Mouse (Mus musculus) bone marrow macrophage, adult 2 months (primary cell): ENCODE data around the gene C130050O18Rik. TPM values are rescaled to one million over a fixed set of nuclear protein-coding genes. Genes with fewer than 3 reads are reported as not detected.

Experiments used
- H3K27ac ChIP-seq: 2 replicates; pipeline ENCODE4 v1.5.1; 2012; ENCODE audit warnings: low read depth, low read length; ENCODE audit not compliant: insufficient read depth
- H3K4me1 ChIP-seq: 2 replicates; pipeline ENCODE4 v1.6.1; 2012; ENCODE audit warnings: low read length; ENCODE audit not compliant: control insufficient read depth, insufficient read depth
- H3K4me3 ChIP-seq: 2 replicates; pipeline ENCODE4 v1.5.1; 2012; ENCODE audit warnings: mild to moderate bottlenecking, low read length, moderate library complexity; ENCODE audit not compliant: insufficient read depth
- CTCF ChIP-seq: IDR thresholded peaks from 2 replicates; pipeline ENCODE4 v1.5.1; 2012; ENCODE audit warnings: low read depth, mild to moderate bottlenecking, low read length, moderate library complexity
- POLR2A ChIP-seq: IDR thresholded peaks from 2 replicates; pipeline ENCODE4 v1.6.1; 2012; ENCODE audit warnings: mild to moderate bottlenecking, low read depth, low read length, borderline replicate concordance
- polyA plus RNA-seq: library from polyadenylated mRNA; stranded (reverse); fragments of >200 nt; gene quantifications from 2 replicates; pipeline ENCODE4 v1.2.4, GENCODE M21; 2012; ENCODE audit not compliant: missing spikeins, insufficient read depth, insufficient read length

Gene C130050O18Rik
- polyA plus RNA-seq, 1 experiment: 13.2 TPM

- peak overlapping the region; percentile 96 for H3K27ac ChIP-seq
- peak overlapping the region; percentile 66 for H3K4me3 ChIP-seq
- TF ChIP-seq CTCF (peak; percentile 36), POLR2A (no peak)
- H3K4me1 ChIP-seq: peaks cover 50% of the 10 kb centered on the region
Measured at GRCm38 (mm10) chr5:139407121-139407885, 2.2 kb downstream of the C130050O18Rik start.

GRCm38 (mm10) chr5:139408511-139408910, 3.4 kb downstream of the C130050O18Rik start:
- no peak for TF ChIP-seq CTCF
- TF ChIP-seq POLR2A: no peak
- peak overlapping the region; percentile 96 for H3K27ac ChIP-seq
- peak overlapping the region; percentile 66 for H3K4me3 ChIP-seq
- H3K4me1 ChIP-seq: peaks cover 39% of the 10 kb centered on the region

- Histone ChIP-seq H3K4me3 (peak overlapping the region; percentile 27), H3K4me1 (peaks cover 32% of the 10 kb centered on the region), H3K27ac (peak overlapping the region; percentile 85)
- TF ChIP-seq POLR2A: no peak
- TF ChIP-seq CTCF: no peak
Measured at GRCm38 (mm10) chr5:139409412-139409811, 4.3 kb downstream of the C130050O18Rik start.

GRCm38 (mm10) chr5:139410056-139410455, 5.0 kb downstream of the C130050O18Rik start:
- Histone ChIP-seq H3K4me1 (peaks cover 28% of the 10 kb centered on the region), H3K4me3 (0 out of 2 replicates have a peak overlapping the region, but pooled peaks have one; percentile 27), H3K27ac (peak overlapping the region; percentile 85)
- TF ChIP-seq CTCF (no peak), POLR2A (no peak)

- no peak overlapping the region for H3K4me3 ChIP-seq
- no peak overlapping the region for H3K27ac ChIP-seq
- TF ChIP-seq CTCF (no peak), POLR2A (no peak)
- peaks cover 28% of the 10 kb centered on the region for H3K4me1 ChIP-seq
Measured at GRCm38 (mm10) chr5:139411117-139411516, 6.0 kb downstream of the C130050O18Rik start.

GRCm38 (mm10) chr5:139411665-139412314, 6.7 kb downstream of the C130050O18Rik start:
- no peak for TF ChIP-seq POLR2A
- no peak for TF ChIP-seq CTCF
- H3K4me3 ChIP-seq: no peak overlapping the region
- H3K4me1 ChIP-seq: peaks cover 25% of the 10 kb centered on the region
- H3K27ac ChIP-seq: no peak overlapping the region

GRCm38 (mm10) chr5:139413545-139413944, 8.5 kb downstream of the C130050O18Rik start:
- TF ChIP-seq POLR2A: no peak
- peaks cover 25% of the 10 kb centered on the region for H3K4me1 ChIP-seq
- H3K4me3 ChIP-seq: no peak overlapping the region
- no peak overlapping the region for H3K27ac ChIP-seq

- Histone ChIP-seq H3K4me1 (peaks cover 14% of the 10 kb centered on the region), H3K27ac (no peak overlapping the region), H3K4me3 (no peak overlapping the region)
- TF ChIP-seq CTCF: no peak
- no peak for TF ChIP-seq POLR2A
Measured at GRCm38 (mm10) chr5:139415001-139415400, 9.9 kb downstream of the C130050O18Rik start.

- 0 out of 2 replicates have a peak, but pooled peaks cover 2% of the 10 kb centered on the region for H3K4me1 ChIP-seq
- no peak overlapping the region for H3K4me3 ChIP-seq
- H3K27ac ChIP-seq: no peak overlapping the region
- TF ChIP-seq CTCF (peak; percentile 43), POLR2A (no peak)
Measured at GRCm38 (mm10) chr5:139416942-139417341, 11.9 kb downstream of the C130050O18Rik start.

- Histone ChIP-seq H3K4me1 (no peaks in the 10 kb centered on the region), H3K4me3 (no peak overlapping the region), H3K27ac (no peak overlapping the region)
- TF ChIP-seq CTCF: no peak
- TF ChIP-seq POLR2A: no peak
Measured at GRCm38 (mm10) chr5:139417480-139417879, 12.4 kb downstream of the C130050O18Rik start.
